Mouse (Mus musculus) limb, embryonic 10.5 days (tissue): Measurements from ENCODE around the gene Sptssb. TPM values are rescaled to one million over a fixed set of nuclear protein-coding genes. Genes with fewer than 3 reads are reported as not detected.

Experiments
- DNase-seq: peaks from one replicate; pipeline ENCODE4 v3.0.0-alpha.2; 2017; ENCODE audit warnings: low spot score
- H3K27ac ChIP-seq: fragments of 300-500 bp; sonication (generic); 2 replicates; pipeline ENCODE4 v1.5.1; 2016; ENCODE audit warnings: mild to moderate bottlenecking
- H3K27me3 ChIP-seq: fragments of 300-500 bp; sonication (generic); 2 replicates; pipeline ENCODE4 v1.6.1; 2016; ENCODE audit warnings: low read depth, mild to moderate bottlenecking; ENCODE audit not compliant: poor library complexity, severe bottlenecking
- H3K36me3 ChIP-seq: fragments of 300-500 bp; sonication (generic); 2 replicates; pipeline ENCODE4 v1.6.1; 2016; ENCODE audit warnings: mild to moderate bottlenecking, moderate library complexity
- H3K4me1 ChIP-seq: fragments of 300-500 bp; sonication (generic); 2 replicates; pipeline ENCODE4 v1.6.1; 2016
- H3K4me3 ChIP-seq: fragments of 300-500 bp; sonication (generic); 2 replicates; pipeline ENCODE4 v1.5.1; 2016; ENCODE audit warnings: mild to moderate bottlenecking, moderate library complexity
- H3K9me3 ChIP-seq: fragments of 300-500 bp; sonication (generic); replicated peaks from 2 replicates; pipeline ENCODE4 v1.6.1; 2016; ENCODE audit warnings: mild to moderate bottlenecking
- WGBS: fragments of 180-500 bp; shearing (Covaris S2); methylation state at CpG from one replicate; pipeline ENCODE4 v1.1.7; 2016; 5-methylcytosine and 5-hydroxymethylcytosine counted together
- polyA plus RNA-seq: library from polyadenylated mRNA; unstranded; fragments of >200 nt; fragmentation: Nextera tagmentation; extraction: Ambion mirVana; gene quantifications from 2 replicates; pipeline ENCODE4 v1.2.1, GENCODE M21; 2016

The Sptssb gene
- polyA plus RNA-seq, 1 experiment from 2014 or later: 0.50 TPM

DNA sequence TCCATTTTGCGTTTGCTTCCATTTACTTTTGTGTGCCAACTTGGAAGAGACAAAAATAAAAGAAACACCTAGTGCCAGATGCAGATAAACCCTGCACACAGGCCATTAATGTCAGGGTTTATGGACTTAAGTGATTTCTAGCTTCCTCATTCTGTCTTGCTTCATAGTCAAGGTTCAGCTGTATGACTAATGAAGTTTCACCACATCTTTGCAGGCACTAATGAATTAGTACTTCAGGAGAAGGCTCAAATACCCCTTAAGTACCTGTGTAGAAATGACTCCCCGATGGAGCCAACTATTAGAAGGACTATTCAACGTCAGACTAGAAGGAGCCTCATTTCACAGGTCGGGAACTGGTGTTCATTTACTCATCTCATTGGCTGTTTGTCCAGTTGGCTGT is 86.4 kb downstream of the Sptssb start:
- no peak overlapping the region for H3K4me3 ChIP-seq
- no peaks in the 10 kb centered on the region for H3K9me3 ChIP-seq
- no peak for DNase-seq
- no peak overlapping the region for H3K27ac ChIP-seq
- no peaks in the 10 kb centered on the region for H3K27me3 ChIP-seq
- 67% methylated on average over 4 of the region's 4 CpGs for WGBS
- no peaks in the 10 kb centered on the region; the same call in 1 of the 2 replicates for H3K4me1 ChIP-seq
- no peaks in the 10 kb centered on the region for H3K36me3 ChIP-seq

Other genes with a start within 250 kb of the Sptssb start
- gene Nmd3, start 138.0 kb downstream of the Sptssb start, polyA plus RNA-seq: 156 and 179 TPM in 2 replicates
- not detected in 2 replicates for gene Otol1, start 147.7 kb upstream of the Sptssb start, polyA plus RNA-seq